Mouse (Mus musculus) ZHBTc4 (cell line): ENCODE measurements at regions not wholly inside any gene's neighbourhood (a gene's known extent, or its start where the extent isn't known, plus 50 kb on each side); places are given as distances from the start of the nearest gene placed in this dataset.

Source experiments
- DNase-seq: peaks from one replicate; pipeline ENCODE4 v3.0.0-alpha.2; 2011; ENCODE audit warnings: low read depth, low spot score

GRCm38 (mm10) chr7:90059249-90059628 is 70.8 kb upstream of the Picalm start:
- DNase-seq = peak; percentile 47

GRCm38 (mm10) chr7:90059629-90060301 is 70.2 kb upstream of the Picalm start:
- peak; percentile 25 for DNase-seq

- DNase-seq = no peak
Measured at GRCm38 (mm10) chr7:90060343-90061175, 69.5 kb upstream of the Picalm start.

GRCm38 (mm10) chr7:90061701-90062100 is 68.3 kb upstream of the Picalm start:
- no peak for DNase-seq

GRCm38 (mm10) chr7:90062874-90063273 is 67.1 kb upstream of the Picalm start:
- no peak for DNase-seq

- DNase-seq = no peak
Measured at GRCm38 (mm10) chr7:90064198-90064597, 65.8 kb upstream of the Picalm start.

- DNase-seq = no peak
Measured at GRCm38 (mm10) chr7:90065269-90065955, 64.6 kb upstream of the Picalm start.

- no peak for DNase-seq
Measured at GRCm38 (mm10) chr7:90066275-90066674, 63.7 kb upstream of the Picalm start.

- no peak for DNase-seq
Measured at GRCm38 (mm10) chr7:90067961-90068665, 61.9 kb upstream of the Picalm start.

GRCm38 (mm10) chr7:90070267-90070666 is 59.7 kb upstream of the Picalm start:
- no peak for DNase-seq

- no peak for DNase-seq
Measured at GRCm38 (mm10) chr7:90073865-90074264, 56.1 kb upstream of the Picalm start.

- no peak for DNase-seq
Measured at GRCm38 (mm10) chr7:90074592-90074991, 55.4 kb upstream of the Picalm start.

GRCm38 (mm10) chr7:90077565-90077964 is 52.4 kb upstream of the Picalm start:
- DNase-seq = no peak

- DNase-seq = no peak
Measured at GRCm38 (mm10) chr7:90080083-90080772, 49.8 kb upstream of the Picalm start.
